Mouse (Mus musculus) MEL (cell line): ENCODE measurements around the gene Ubxn1. TPM values are rescaled to one million over a fixed set of nuclear protein-coding genes. Genes with fewer than 3 reads are reported as not detected.

Experiments used
- DNase-seq: peaks from one replicate; pipeline ENCODE4 v3.0.0; 2011; ENCODE audit warnings: low read depth, low spot score
- H3K27ac ChIP-seq: 2 replicates; pipeline ENCODE4 v1.5.1; 2012; ENCODE audit warnings: low read depth, mild to moderate bottlenecking, control low read depth, low read length, moderate library complexity; ENCODE audit not compliant: control insufficient read depth
- H3K27me3 ChIP-seq, 2 experiments: fragments of 150-350 bp in 1 of 2; sonication (generic) in 1 of 2; 2 replicates each; pipeline ENCODE4 v1.6.1; 2012; ENCODE audit warnings: low read length in 2 of 2, mild to moderate bottlenecking in 2 of 2, improper control_type of control experiment in 1 of 2, moderate library complexity in 1 of 2; ENCODE audit not compliant: insufficient read depth in 2 of 2, control insufficient read depth in 1 of 2
- H3K36me3 ChIP-seq, 2 experiments: 2 replicates each; pipeline ENCODE4 v1.6.1; 2012 to 2014; ENCODE audit warnings: low read length in 2 of 2, improper control_type of control experiment in 1 of 2, inconsistent platforms in 1 of 2, mild to moderate bottlenecking in 1 of 2; ENCODE audit not compliant: insufficient read depth in 2 of 2, control insufficient read depth in 1 of 2
- H3K4me1 ChIP-seq, 2 experiments: fragments of 150-350 bp in 1 of 2; sonication (generic) in 1 of 2; 2 replicates each; pipeline ENCODE4 v1.6.1; 2012; ENCODE audit warnings: low read length in 2 of 2, improper control_type of control experiment in 1 of 2, mild to moderate bottlenecking in 1 of 2; ENCODE audit not compliant: insufficient read depth in 2 of 2, control insufficient read depth in 1 of 2
- H3K4me3 ChIP-seq, 2 experiments: fragments of 150-350 bp in 1 of 2; sonication (generic) in 1 of 2; 2 replicates each; pipeline ENCODE4 v1.5.1; 2012; ENCODE audit warnings: low read depth in 2 of 2, low read length in 2 of 2, mild to moderate bottlenecking in 2 of 2, moderate library complexity in 2 of 2, control low read depth in 1 of 2, improper control_type of control experiment in 1 of 2; ENCODE audit not compliant: control insufficient read depth in 1 of 2, insufficient read depth in 1 of 2
- H3K79me2 ChIP-seq: 2 replicates; pipeline ENCODE4 v1.6.1; 2012; ENCODE audit warnings: mild to moderate bottlenecking, low read length, moderate library complexity; ENCODE audit not compliant: control insufficient read depth, poor library complexity, insufficient read depth
- H3K9ac ChIP-seq: 2 replicates; pipeline ENCODE4 v1.6.1; 2012; ENCODE audit warnings: low read depth, mild to moderate bottlenecking, control low read depth, low read length, moderate library complexity; ENCODE audit not compliant: control insufficient read depth, poor library complexity, severe bottlenecking
- H3K9me3 ChIP-seq: fragments of 150-350 bp; sonication (generic); replicated peaks from 2 replicates; pipeline ENCODE4 v1.6.1; 2012; ENCODE audit warnings: mild to moderate bottlenecking, low read length, improper control_type of control experiment, moderate library complexity; ENCODE audit not compliant: insufficient read depth
- BHLHE40 ChIP-seq: IDR thresholded peaks from 2 replicates; pipeline ENCODE4 v1.6.1; 2012; ENCODE audit warnings: low read depth, mild to moderate bottlenecking, inconsistent platforms, low read length, improper control_type of control experiment, borderline replicate concordance
- CHD1 ChIP-seq: IDR thresholded peaks from 2 replicates; pipeline ENCODE4 v1.6.1; 2012; ENCODE audit warnings: low read depth, mild to moderate bottlenecking, inconsistent platforms, low read length, improper control_type of control experiment
- CTCF ChIP-seq, 3 experiments: IDR thresholded peaks in 2 of 3; conservative IDR thresholded peaks in 1 of 3; 2 replicates each; pipeline ENCODE4 v1.5.1; 2011 to 2012; ENCODE audit warnings: low read length in 3 of 3, low read depth in 2 of 3, mild to moderate bottlenecking in 2 of 3, improper control_type of control experiment in 1 of 3, inconsistent platforms in 1 of 3, mixed read lengths in 1 of 3, moderate library complexity in 1 of 3; ENCODE audit not compliant: control insufficient read depth in 1 of 3, insufficient read depth in 1 of 3, poor library complexity in 1 of 3, severe bottlenecking in 1 of 3
- ELF1 ChIP-seq: IDR thresholded peaks from 2 replicates; pipeline ENCODE4 v1.6.1; 2014; ENCODE audit warnings: low read depth, mild to moderate bottlenecking, inconsistent platforms, low read length, improper control_type of control experiment, moderate library complexity
- EP300 ChIP-seq, 2 experiments: IDR thresholded peaks; 2 replicates each; pipeline ENCODE4 v1.6.1; 2011; ENCODE audit warnings: improper control_type of control experiment in 2 of 2, low read length in 2 of 2, low read depth in 1 of 2, mild to moderate bottlenecking in 1 of 2
- ETS1 ChIP-seq: IDR thresholded peaks from 2 replicates; pipeline ENCODE4 v1.6.1; 2012; ENCODE audit warnings: low read depth, mild to moderate bottlenecking, inconsistent platforms, low read length, improper control_type of control experiment, moderate library complexity
- GABPA ChIP-seq: IDR thresholded peaks from 2 replicates; pipeline ENCODE4 v1.6.1; 2012; ENCODE audit warnings: low read depth, mild to moderate bottlenecking, inconsistent platforms, low read length, improper control_type of control experiment, moderate library complexity
- GATA1 ChIP-seq: IDR thresholded peaks from 2 replicates; pipeline ENCODE4 v1.6.1; 2011; ENCODE audit warnings: low read depth, low read length, improper control_type of control experiment
- HCFC1 ChIP-seq: IDR thresholded peaks from 2 replicates; pipeline ENCODE4 v1.6.1; 2012; ENCODE audit warnings: low read depth, mild to moderate bottlenecking, inconsistent platforms, low read length, improper control_type of control experiment, moderate library complexity
- MAFK ChIP-seq: IDR thresholded peaks from 2 replicates; pipeline ENCODE4 v1.6.1; 2011; ENCODE audit warnings: low read depth, mild to moderate bottlenecking, low read length, improper control_type of control experiment, borderline replicate concordance
- MAX ChIP-seq: IDR thresholded peaks from 2 replicates; pipeline ENCODE4 v1.6.1; 2011; ENCODE audit warnings: low read length, improper control_type of control experiment
- MAZ ChIP-seq: IDR thresholded peaks from 2 replicates; pipeline ENCODE4 v1.6.1; 2012; ENCODE audit warnings: low read depth, mild to moderate bottlenecking, inconsistent platforms, low read length, improper control_type of control experiment
- MEF2A ChIP-seq: IDR thresholded peaks from 2 replicates; pipeline ENCODE4 v1.6.1; 2014; ENCODE audit warnings: low read depth, mild to moderate bottlenecking, inconsistent platforms, low read length, improper control_type of control experiment; ENCODE audit not compliant: poor library complexity, insufficient replicate concordance, severe bottlenecking; ENCODE audit errors: extremely low read depth
- MYB ChIP-seq: IDR thresholded peaks from 2 replicates; pipeline ENCODE4 v1.6.1; 2011; ENCODE audit warnings: mild to moderate bottlenecking, low read depth, low read length, improper control_type of control experiment
- MYC ChIP-seq: IDR thresholded peaks from 2 replicates; pipeline ENCODE4 v1.6.1; 2011; ENCODE audit warnings: low read depth, mild to moderate bottlenecking, low read length, improper control_type of control experiment, moderate library complexity
- NELFE ChIP-seq: IDR thresholded peaks from 2 replicates; pipeline ENCODE4 v1.6.1; 2011; ENCODE audit warnings: low read depth, low read length, improper control_type of control experiment
- POLR2AphosphoS2 ChIP-seq: IDR thresholded peaks from 2 replicates; pipeline ENCODE4 v1.6.1; 2011; ENCODE audit warnings: low read length, improper control_type of control experiment
- POLR2AphosphoS5 ChIP-seq: IDR thresholded peaks from 2 replicates; pipeline ENCODE4 v1.6.1; 2012; ENCODE audit warnings: low read depth, borderline replicate concordance, mild to moderate bottlenecking, inconsistent platforms, low read length, moderate library complexity, mixed read lengths
- RAD21 ChIP-seq: IDR thresholded peaks from 2 replicates; pipeline ENCODE4 v1.6.1; 2011; ENCODE audit warnings: mild to moderate bottlenecking, low read depth, low read length, improper control_type of control experiment
- TAL1 ChIP-seq: IDR thresholded peaks from 2 replicates; pipeline ENCODE4 v1.6.1; 2012; ENCODE audit warnings: mild to moderate bottlenecking, inconsistent platforms, low read length, moderate library complexity, mixed read lengths
- UBTF ChIP-seq: IDR thresholded peaks from 2 replicates; pipeline ENCODE4 v1.6.1; 2012; ENCODE audit warnings: low read depth, mild to moderate bottlenecking, inconsistent platforms, low read length, improper control_type of control experiment, moderate library complexity, borderline replicate concordance; ENCODE audit not compliant: insufficient read depth
- USF1 ChIP-seq: IDR thresholded peaks from 2 replicates; pipeline ENCODE4 v1.6.1; 2014; ENCODE audit warnings: low read depth, mild to moderate bottlenecking, inconsistent platforms, low read length, improper control_type of control experiment, moderate library complexity
- USF2 ChIP-seq, 2 experiments: IDR thresholded peaks; 2 replicates each; pipeline ENCODE4 v1.6.1; 2011 to 2012; ENCODE audit warnings: improper control_type of control experiment in 2 of 2, low read length in 2 of 2, borderline replicate concordance in 1 of 2, inconsistent platforms in 1 of 2, low read depth in 1 of 2, mild to moderate bottlenecking in 1 of 2; ENCODE audit not compliant: insufficient read depth in 1 of 2
- ZC3H11A ChIP-seq: IDR thresholded peaks from 2 replicates; pipeline ENCODE4 v1.6.1; 2012; ENCODE audit warnings: low read depth, mild to moderate bottlenecking, inconsistent platforms, low read length, improper control_type of control experiment
- ZMIZ1 ChIP-seq: IDR thresholded peaks from 2 replicates; pipeline ENCODE4 v1.6.1; 2012; ENCODE audit warnings: low read depth, mild to moderate bottlenecking, inconsistent platforms, low read length, improper control_type of control experiment, moderate library complexity
- ZNF384 ChIP-seq: IDR thresholded peaks from 2 replicates; pipeline ENCODE4 v1.6.1; 2012; ENCODE audit warnings: low read depth, mild to moderate bottlenecking, inconsistent platforms, low read length, improper control_type of control experiment
- polyA plus RNA-seq, 2 experiments: library from polyadenylated mRNA; stranded (reverse) in 1 of 2; unstranded in 1 of 2; fragments of >175 nt in 1 of 2; fragments of >200 nt in 1 of 2; gene quantifications; 2 replicates each; pipeline versions ENCODE4 v1.2.1 to v1.2.4; 2012; ENCODE audit warnings: low replicate concordance in 2 of 2, low read depth in 1 of 2; ENCODE audit not compliant: insufficient read length in 2 of 2, insufficient read depth in 1 of 2, missing spikeins in 1 of 2
- total RNA-seq: library from RNA; depleted of rRNA; stranded (reverse); fragments of 300-350 nt; gene quantifications from 2 replicates; pipeline ENCODE4 v1.2.3, GENCODE M21; 2012

The Ubxn1 gene
- total and polyA plus RNA-seq, 3 experiments, result 187 to 366 TPM; not detected in 1

DNA sequence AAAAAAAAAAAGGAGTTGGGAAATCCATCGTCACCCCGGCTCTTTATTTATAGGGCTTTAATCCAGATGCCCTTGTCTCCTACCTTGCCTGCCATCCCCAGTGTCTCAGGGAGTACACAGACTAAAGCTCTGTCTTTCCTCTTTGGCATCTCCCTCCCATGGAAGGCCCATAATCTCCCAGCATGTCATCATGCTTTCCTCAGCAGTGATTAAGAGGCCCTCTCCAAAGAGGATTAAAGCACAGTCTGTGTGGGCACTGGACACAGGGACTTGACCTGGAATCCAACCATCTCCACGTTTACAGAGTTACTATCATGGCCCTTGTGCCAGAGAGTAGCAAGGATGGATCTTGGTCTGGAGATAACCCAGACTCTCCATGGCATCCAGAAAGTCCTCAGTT, 12.3 kb downstream of the Ubxn1 start, which contains the start of the genes Lbhd1 and Gm49403:
Lbhd1 (plus strand) TSS at position 117 of the 400 bp plus-strand sequence.
Gm49403 (plus strand) TSS at position 315 of the 400 bp plus-strand sequence.
- H3K9ac ChIP-seq, result no peak within 1 kb of the TSS
- peaks cover 0 to 10% of the 10 kb centered on the region in 2 experiments; a peak in 1 of 4 replicates for H3K4me1 ChIP-seq
- H3K27me3 ChIP-seq, result no peaks in the 10 kb centered on the region
- H3K4me3 ChIP-seq, result no peak within 1 kb of the TSS
- TF ChIP-seq HCFC1, result no peak
- TF ChIP-seq CTCF (IDR thresholded peaks at IDR 0.05 in 2 of 3, conservative IDR thresholded peaks at IDR 0.05 in 1 of 3; ENCODE audit: control insufficient read depth in 1 of 3, insufficient read depth in 1 of 3, low read depth in 2 of 3, low read length in 3 of 3, poor library complexity in 1 of 3, severe bottlenecking in 1 of 3), result no peak
- TF ChIP-seq MAFK, result no peak
- no peak for TF ChIP-seq ELF1
- TF ChIP-seq USF1, result no peak
- no peak for TF ChIP-seq UBTF
- TF ChIP-seq BHLHE40, result no peak
- no peak for TF ChIP-seq EP300 (IDR thresholded peaks at IDR 0.05; ENCODE audit: low read depth in 1 of 2, low read length in 2 of 2)
- no peak for TF ChIP-seq MYB
- no peak for TF ChIP-seq USF2 (IDR thresholded peaks at IDR 0.05; ENCODE audit: borderline replicate concordance in 1 of 2, insufficient read depth in 1 of 2, low read depth in 1 of 2, low read length in 2 of 2)
- TF ChIP-seq ETS1, result no peak
- TF ChIP-seq RAD21, result no peak
- no peak for TF ChIP-seq GATA1
- TF ChIP-seq ZC3H11A, result no peak
- TF ChIP-seq MAX, result no peak
- TF ChIP-seq POLR2AphosphoS2, result no peak
- no peak for TF ChIP-seq TAL1
- no peak for TF ChIP-seq ZMIZ1
- no peak within 1 kb of the TSS for H3K27ac ChIP-seq
- H3K79me2 ChIP-seq, result peaks cover 14% of the 10 kb centered on the region
- no peaks in the 10 kb centered on the region for H3K9me3 ChIP-seq
- peaks cover 0 to 18% of the 10 kb centered on the region in 2 experiments; a peak in 2 of 4 replicates for H3K36me3 ChIP-seq
- no peak for DNase-seq

DNA sequence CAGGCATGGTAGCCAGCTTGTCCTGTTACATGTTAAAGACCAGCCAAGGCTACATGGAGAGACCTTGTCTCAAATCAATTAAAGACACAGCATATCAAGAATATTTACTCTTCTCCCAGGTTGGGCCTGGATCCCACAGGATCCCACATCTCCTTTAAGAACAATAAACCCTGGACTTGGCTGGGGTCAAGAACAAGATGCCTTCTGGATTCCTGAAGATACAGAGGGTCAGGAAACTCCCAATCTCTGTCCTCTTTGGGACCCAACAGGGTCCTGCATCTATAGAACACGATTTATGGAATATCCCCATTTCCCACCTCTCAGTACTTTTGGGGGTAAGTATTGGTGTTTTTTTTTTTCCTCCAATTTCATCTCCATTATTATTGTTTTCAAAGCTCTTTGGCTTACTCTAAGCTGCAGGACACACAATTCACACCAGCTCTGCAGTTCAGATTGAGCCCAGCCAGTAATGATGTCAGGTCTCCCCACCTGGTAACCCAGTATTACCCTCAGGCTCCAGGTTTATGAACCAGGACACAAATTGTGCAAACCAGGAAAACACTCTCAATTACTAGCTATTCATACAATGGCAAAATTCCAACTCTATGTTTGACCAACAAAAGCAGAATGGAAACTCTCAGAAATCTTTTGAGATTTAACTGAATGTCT, 15.8 kb downstream of the Ubxn1 start:
- no peaks in the 10 kb centered on the region for H3K9me3 ChIP-seq
- peak; percentile 66 for DNase-seq
- peaks cover 26% of the 10 kb centered on the region for H3K79me2 ChIP-seq
- H3K4me1 ChIP-seq, result peaks cover 0 to 13% of the 10 kb centered on the region in 2 experiments; a peak in 1 of 4 replicates
- peaks cover 0 to 30% of the 10 kb centered on the region in 2 experiments; a peak in 2 of 4 replicates for H3K36me3 ChIP-seq
- H3K4me3 ChIP-seq, result peak overlapping the region; percentile 75 to 85; a peak in 3 of 4 replicates
- no peaks in the 10 kb centered on the region for H3K27me3 ChIP-seq
- peak overlapping the region; percentile 91 for H3K27ac ChIP-seq
- H3K9ac ChIP-seq, result peak overlapping the region; percentile 94
- TF ChIP-seq CHD1, result no peak
- TF ChIP-seq USF1, result no peak
- TF ChIP-seq TAL1, result no peak
- TF ChIP-seq NELFE, result peak; percentile 47; the same call in 1 of the 2 replicates
- TF ChIP-seq ELF1, result no peak
- no peak for TF ChIP-seq MAZ
- TF ChIP-seq GATA1, result no peak
- no peak for TF ChIP-seq ZNF384
- TF ChIP-seq HCFC1, result peak; percentile 38; the same call in 1 of the 2 replicates
- no peak for TF ChIP-seq RAD21
- TF ChIP-seq MEF2A, result no peak
- TF ChIP-seq POLR2AphosphoS2, result peak; percentile 97; the same call in 1 of the 2 replicates
- TF ChIP-seq POLR2AphosphoS5, result no peak
- TF ChIP-seq CTCF (IDR thresholded peaks at IDR 0.05 in 2 of 3, conservative IDR thresholded peaks at IDR 0.05 in 1 of 3; ENCODE audit: control insufficient read depth in 1 of 3, insufficient read depth in 1 of 3, low read depth in 2 of 3, low read length in 3 of 3, poor library complexity in 1 of 3, severe bottlenecking in 1 of 3), result no peak
- TF ChIP-seq USF2 (IDR thresholded peaks at IDR 0.05; ENCODE audit: borderline replicate concordance in 1 of 2, insufficient read depth in 1 of 2, low read depth in 1 of 2, low read length in 2 of 2), result no peak
- no peak for TF ChIP-seq ZC3H11A
- no peak for TF ChIP-seq GABPA
- TF ChIP-seq ETS1, result no peak
- no peak for TF ChIP-seq UBTF
- peak; percentile 12; the same call in 1 of the 2 replicates for TF ChIP-seq MYC
